Mouse (Mus musculus): ENCODE results near the gene Asf1a.
"Not testable (repeated sequence)": the region's sequence is repeated elsewhere in the genome, so short reads cannot be mapped to it uniquely, and the experiment has no call there.

Gene Asf1a

GRCm38 (mm10) chr10:53596677-53597120, at the start of gene Asf1a:
Gene Asf1a, plus strand, starts transcription at chr10:53596757.
- DNase-seq (ENCODE audit: low read depth): peak; percentile 97

- DNase-seq (ENCODE audit: low read depth): no peak
Observed at GRCm38 (mm10) chr10:53562001-53562400, 34.6 kb upstream of the Asf1a start.

GRCm38 (mm10) chr10:53565538-53565937, 31.0 kb upstream of the Asf1a start:
- no peak for DNase-seq (ENCODE audit: low read depth)

- no peak for DNase-seq (ENCODE audit: low read depth)
Observed at GRCm38 (mm10) chr10:53568531-53568930, 28.0 kb upstream of the Asf1a start.

GRCm38 (mm10) chr10:53580137-53580536, 16.4 kb upstream of the Asf1a start:
- DNase-seq (ENCODE audit: low read depth): no peak

GRCm38 (mm10) chr10:53580621-53581081, 15.9 kb upstream of the Asf1a start:
- DNase-seq (ENCODE audit: low read depth): no peak

GRCm38 (mm10) chr10:53581087-53581486, 15.5 kb upstream of the Asf1a start:
- no peak for DNase-seq (ENCODE audit: low read depth)

GRCm38 (mm10) chr10:53585777-53586176, 10.8 kb upstream of the Asf1a start:
- DNase-seq (ENCODE audit: low read depth): no peak

GRCm38 (mm10) chr10:53595744-53596676, 547 bp upstream of the Asf1a start:
- DNase-seq (ENCODE audit: low read depth): peak; percentile 83

GRCm38 (mm10) chr10:53597121-53597881, 744 bp downstream of the Asf1a start:
- peak; percentile 67 for DNase-seq (ENCODE audit: low read depth)

- DNase-seq (ENCODE audit: low read depth): peak; percentile 51
Observed at GRCm38 (mm10) chr10:53598821-53599220, 2.3 kb downstream of the Asf1a start.

GRCm38 (mm10) chr10:53605328-53605727, 8.8 kb downstream of the Asf1a start:
- DNase-seq (ENCODE audit: low read depth): no peak

- DNase-seq (ENCODE audit: low read depth): no peak
Observed at GRCm38 (mm10) chr10:53608274-53608673, 11.7 kb downstream of the Asf1a start.

- DNase-seq (ENCODE audit: low read depth): no peak
Observed at GRCm38 (mm10) chr10:53612172-53612571, 15.6 kb downstream of the Asf1a start.

GRCm38 (mm10) chr10:53613955-53614354, 17.4 kb downstream of the Asf1a start:
- no peak for DNase-seq (ENCODE audit: low read depth)

- no peak for DNase-seq (ENCODE audit: low read depth)
Observed at GRCm38 (mm10) chr10:53615850-53616616, 19.5 kb downstream of the Asf1a start.

GRCm38 (mm10) chr10:53629247-53629917, 32.8 kb downstream of the Asf1a start:
- DNase-seq (ENCODE audit: low read depth): peak; percentile 96

- DNase-seq (ENCODE audit: low read depth): peak; percentile 98
Observed at GRCm38 (mm10) chr10:53629918-53630250, 33.3 kb downstream of the Asf1a start.

- DNase-seq (ENCODE audit: low read depth): not testable (repeated sequence)
Observed at GRCm38 (mm10) chr10:53630339-53630738, 33.8 kb downstream of the Asf1a start, which contains the start of gene Mcm9. Gene Mcm9, minus strand, starts transcription at chr10:53630439.

GRCm38 (mm10) chr10:53634160-53634559, 37.6 kb downstream of the Asf1a start:
- no peak for DNase-seq (ENCODE audit: low read depth)

- no peak for DNase-seq (ENCODE audit: low read depth)
Observed at GRCm38 (mm10) chr10:53635246-53635971, 38.9 kb downstream of the Asf1a start.
